Mouse (Mus musculus) liver, postnatal 0 days (tissue): Measurements from ENCODE around the gene Nr3c2.

Experiments used
- CTCF ChIP-seq: sonication (generic); IDR thresholded peaks from 2 replicates; pipeline ENCODE4 v1.5.1; 2016; ENCODE audit warnings: antibody characterized with exemption, low read depth
- EP300 ChIP-seq: IDR thresholded peaks from 2 replicates; pipeline ENCODE4 v1.6.1; 2016; ENCODE audit warnings: antibody characterized with exemption, low read depth, mild to moderate bottlenecking

DNA sequence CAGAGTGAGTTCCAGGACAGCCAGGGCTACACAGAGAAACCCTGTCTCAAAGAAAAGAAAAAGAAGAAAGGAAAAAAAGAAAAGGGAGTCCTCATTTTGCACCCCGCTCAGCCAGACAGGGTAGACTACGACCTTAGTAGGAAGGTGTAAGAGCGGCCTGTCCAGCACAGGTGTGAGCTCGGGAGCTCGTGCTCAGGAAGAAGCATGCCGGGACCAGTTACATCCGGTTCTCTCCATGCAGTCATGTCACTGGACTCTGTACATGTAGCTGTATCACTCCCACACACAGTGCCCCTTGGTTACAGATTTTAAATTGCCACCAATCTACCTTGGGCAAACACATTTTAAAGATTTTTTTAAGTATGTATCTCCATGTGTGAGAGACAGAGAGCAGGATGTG is 203.6 kb downstream of the Nr3c2 start:
- TF ChIP-seq EP300 (no peak), CTCF (no peak)
